Mouse (Mus musculus) CD4-positive, CD25-positive, alpha-beta regulatory T cell, adult 4 months (primary cell): ENCODE results near the gene Tph1. TPM values are rescaled to one million over a fixed set of nuclear protein-coding genes. Genes with fewer than 3 reads are reported as not detected.

Experiments
- ATAC-seq: one replicate; pipeline ENCODE4 v1.8.0; 2017
- polyA plus RNA-seq, 2 experiments: library from polyadenylated mRNA; unstranded; fragments of 100-300 nt; shearing (Covaris generic); gene quantifications; one replicate each; pipeline ENCODE4 v1.2.1; 2017

The Tph1 gene
- polyA plus RNA-seq, 2 experiments from 2014 or later, result 0.48 TPM; not detected in 1

DNA sequence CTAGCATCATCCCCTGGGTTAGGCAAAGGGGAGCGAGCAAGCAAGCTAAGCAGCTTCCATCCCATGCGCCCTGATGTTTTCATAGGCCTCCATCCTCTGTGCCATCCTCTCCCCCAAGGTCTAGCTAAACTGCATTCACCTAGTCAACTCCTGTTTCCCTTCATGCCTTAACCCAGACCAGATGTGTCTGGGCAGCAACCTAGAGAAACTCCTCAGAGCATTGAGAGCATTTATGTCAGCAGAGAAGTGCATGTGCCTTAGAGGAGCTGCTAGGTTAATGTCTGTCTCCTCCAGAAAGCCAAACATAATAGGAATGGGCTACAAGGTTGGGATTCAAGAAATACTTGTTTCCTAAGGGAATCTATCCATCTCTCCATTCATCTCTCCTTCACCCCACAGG, 75.3 kb downstream of the Tph1 start:
- ATAC-seq, result no peak

Other genes with a start within 250 kb of the Tph1 start
- 10 to 100 TPM; 20.2 to 25.5 TPM for gene Sergef, start 32.7 kb downstream of the Tph1 start, polyA plus RNA-seq
- gene Saal1, start 38.1 kb upstream of the Tph1 start, polyA plus RNA-seq, result 10 to 100 TPM; 16.0 to 20.2 TPM
- gene Saa3, start 43.2 kb upstream of the Tph1 start, polyA plus RNA-seq, result not detected
- gene Saa4, start 60.1 kb upstream of the Tph1 start, polyA plus RNA-seq, result not detected
- gene Saa1, start 70.4 kb upstream of the Tph1 start, polyA plus RNA-seq, result not detected
- not detected for gene Saa2, start 79.3 kb upstream of the Tph1 start, polyA plus RNA-seq
- 10 to 100 TPM; 14.2 to 26.1 TPM for gene Hps5, start 123.5 kb upstream of the Tph1 start, polyA plus RNA-seq
- gene Gtf2h1, start 123.6 kb upstream of the Tph1 start, polyA plus RNA-seq, result 10 to 100 TPM; 20.7 to 28.1 TPM
- 100 to 1,000 TPM; 817 to 958 TPM for gene Ldha, start 168.9 kb upstream of the Tph1 start, polyA plus RNA-seq
- gene Ldhc, start 188.7 kb upstream of the Tph1 start, polyA plus RNA-seq, result not detected
- gene Tsg101, start 247.4 kb upstream of the Tph1 start, polyA plus RNA-seq, result 100 to 1,000 TPM in 1 of 2 experiments, 10 to 100 TPM in 1; 78.3 to 102 TPM